Mouse (Mus musculus): Measurements from ENCODE around the gene Chrnd. TPM values are rescaled to one million over a fixed set of nuclear protein-coding genes. Genes with fewer than 3 reads are reported as not detected.

The Chrnd gene
- total RNA-seq (2014; rRNA removed; ENCODE audit: low replicate concordance) (0.31 TPM in 1 of 2 replicates, not detected in the other), polyA plus RNA-seq (2015; fragmentation: Nextera tagmentation; extraction: Ambion mirVana) (not detected in 2 replicates)

DNA sequence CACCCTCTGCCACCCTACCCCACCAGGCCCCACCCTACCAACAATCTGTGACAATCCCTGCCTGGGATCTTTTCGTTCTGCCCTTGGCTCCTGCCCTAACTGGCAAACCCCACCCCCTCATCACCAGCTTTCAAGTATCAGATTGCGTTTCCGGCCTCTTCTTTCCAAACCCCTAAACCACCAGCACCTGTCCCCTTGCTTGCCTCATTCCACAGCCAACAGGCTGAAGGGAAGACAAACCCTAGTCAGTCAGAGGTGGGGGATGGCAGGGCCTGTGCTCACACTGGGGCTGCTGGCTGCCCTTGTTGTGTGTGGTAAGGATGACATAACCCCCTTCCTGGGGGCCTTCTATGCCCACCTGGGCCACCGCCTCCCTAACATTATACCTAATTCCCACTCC lies at the start of gene Chrnd:
Gene Chrnd, plus strand, starts transcription at position 179 of the 400 bp plus-strand sequence.
- Histone ChIP-seq H3K4me1 (ENCODE audit: control insufficient read depth, insufficient read depth) (no peaks in the 10 kb centered on the region), H3K4me2 (ENCODE audit: low read depth, low read length) (no peak within 1 kb of the TSS), H3K27me3 (ENCODE audit: control insufficient read depth, insufficient read depth, low read length) (peaks cover 38% of the 10 kb centered on the region)

DNA sequence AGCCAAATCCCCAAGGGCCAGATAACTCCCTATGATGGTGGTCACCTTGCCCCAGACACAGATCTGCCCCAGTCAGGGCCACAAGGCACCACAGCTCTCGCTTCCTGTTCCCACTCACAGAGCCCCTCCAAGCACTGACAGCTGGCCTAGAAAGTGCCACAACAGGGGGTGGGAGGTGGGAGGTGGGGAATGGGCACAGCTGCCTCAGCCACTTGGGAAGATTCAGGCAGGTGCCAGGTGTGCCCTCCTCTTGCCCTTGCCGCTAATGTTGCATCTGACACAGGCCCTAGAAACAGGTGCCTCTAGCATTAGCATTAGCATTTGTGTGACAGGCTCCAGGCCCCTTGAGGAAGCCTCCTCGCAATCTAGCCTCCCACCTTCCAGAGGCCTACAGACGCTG lies 48.9 kb upstream of the Chrnd start:
- Histone ChIP-seq H3K4me1 (ENCODE audit: control insufficient read depth, insufficient read depth) (no peaks in the 10 kb centered on the region), H3K36me3 (replicated peaks; ENCODE audit: control insufficient read depth, insufficient read depth, low read length) (no peaks in the 10 kb centered on the region), H3K4me3 (ENCODE audit: low read depth, low read length) (no peak overlapping the region), H3K9me3 (replicated peaks; ENCODE audit: control insufficient read depth, low read length) (no peaks in the 10 kb centered on the region), H3K4me2 (ENCODE audit: low read depth, low read length) (no peak overlapping the region), H3K27ac (ENCODE audit: low read depth) (no peak overlapping the region), H3K9ac (replicated peaks; ENCODE audit: low read depth, low read length) (no peak overlapping the region), H3K27me3 (ENCODE audit: control insufficient read depth, insufficient read depth, low read length) (peaks cover 4% of the 10 kb centered on the region; the same call in 1 of the 2 replicates)
- no peak for TF ChIP-seq EP300 (IDR thresholded peaks at IDR 0.05; ENCODE audit: low read depth)
- TF ChIP-seq CTCF (IDR thresholded peaks at IDR 0.05; ENCODE audit: low read depth) = no peak
- ATAC-seq (ENCODE audit: insufficient read depth, low read depth) (no peak), DNase-seq (ENCODE audit: low spot score) (no peak)
- whole genome bisulfite sequencing = 82% methylated on average over 4 of the region's 4 CpGs

More for the DNA sequence above, at the start of gene Chrnd:
- no peaks in the 10 kb centered on the region for H3K36me3 ChIP-seq (replicated peaks; ENCODE audit: control insufficient read depth, insufficient read depth, low read length)
- no peak within 1 kb of the TSS for H3K4me3 ChIP-seq (ENCODE audit: low read depth, low read length)
- no peak for TF ChIP-seq CTCF (IDR thresholded peaks at IDR 0.05; ENCODE audit: low read depth)
- TF ChIP-seq EP300 (IDR thresholded peaks at IDR 0.05; ENCODE audit: low read depth) = no peak
- 32% methylated on average over 4 of the region's 4 CpGs for WGBS
- H3K27ac ChIP-seq (ENCODE audit: low read depth) = no peak within 1 kb of the TSS
- DNase-seq (ENCODE audit: low spot score) = no peak
- ATAC-seq (ENCODE audit: insufficient read depth, low read depth) = no peak
- no peaks in the 10 kb centered on the region for H3K9me3 ChIP-seq (replicated peaks; ENCODE audit: control insufficient read depth, low read length)
- no peak within 1 kb of the TSS for H3K9ac ChIP-seq (replicated peaks; ENCODE audit: low read depth, low read length)

DNA sequence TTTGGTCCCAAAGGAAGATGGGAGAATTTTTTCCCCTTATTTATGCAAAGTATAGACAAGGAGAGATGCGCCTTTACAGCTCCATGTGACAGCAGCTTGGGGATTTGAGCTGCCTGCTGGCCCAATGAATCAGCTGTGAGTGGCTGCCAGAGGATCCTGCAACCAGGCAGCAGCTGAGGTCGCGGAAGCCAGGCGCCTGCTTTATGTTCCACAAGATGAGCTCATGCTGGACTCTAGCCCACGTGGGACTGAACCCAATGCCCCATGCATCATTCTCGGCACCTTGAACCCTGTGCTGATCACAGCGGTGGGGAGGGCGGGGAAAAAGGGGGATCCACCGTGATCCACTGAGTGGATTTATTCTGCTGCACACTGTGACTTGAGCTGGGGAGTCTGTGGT lies 48.0 kb upstream of the Chrnd start:
- no peaks in the 10 kb centered on the region for H3K4me1 ChIP-seq (ENCODE audit: control insufficient read depth, insufficient read depth)
- ATAC-seq (ENCODE audit: insufficient read depth, low read depth) = no peak
- no peaks in the 10 kb centered on the region for H3K9me3 ChIP-seq (replicated peaks; ENCODE audit: control insufficient read depth, low read length)
- no peak overlapping the region for H3K4me2 ChIP-seq (ENCODE audit: low read depth, low read length)
- H3K27ac ChIP-seq (ENCODE audit: low read depth) = no peak overlapping the region
- peaks cover 5% of the 10 kb centered on the region; the same call in 1 of the 2 replicates for H3K27me3 ChIP-seq (ENCODE audit: control insufficient read depth, insufficient read depth, low read length)
- H3K36me3 ChIP-seq (replicated peaks; ENCODE audit: control insufficient read depth, insufficient read depth, low read length) = no peaks in the 10 kb centered on the region
- DNase-seq (ENCODE audit: low spot score) = no peak
- H3K4me3 ChIP-seq (ENCODE audit: low read depth, low read length) = no peak overlapping the region
- TF ChIP-seq CTCF (IDR thresholded peaks at IDR 0.05; ENCODE audit: low read depth) = no peak
- TF ChIP-seq EP300 (IDR thresholded peaks at IDR 0.05; ENCODE audit: low read depth) = no peak
- 65% methylated on average over 9 of the region's 9 CpGs for WGBS
- no peak overlapping the region for H3K9ac ChIP-seq (replicated peaks; ENCODE audit: low read depth, low read length)

DNA sequence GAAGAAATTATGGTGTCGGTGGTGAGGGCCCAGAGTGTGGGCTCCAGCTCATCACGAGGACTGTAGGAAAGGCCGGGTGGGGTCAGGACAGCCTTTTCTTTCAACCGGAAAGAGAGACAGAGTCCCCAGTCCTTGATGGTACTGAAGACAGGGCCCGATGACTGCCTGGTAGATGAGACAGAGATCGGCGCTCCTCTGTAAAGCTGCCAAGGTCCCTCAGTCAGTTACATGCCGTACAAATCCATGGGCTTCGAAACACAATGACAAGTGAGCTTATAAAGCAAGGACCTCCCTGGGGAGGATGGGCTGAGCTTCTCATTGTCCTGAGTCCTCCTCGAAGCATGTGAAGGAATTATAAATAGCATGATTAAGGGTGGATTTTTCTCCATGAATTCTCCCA lies 47.3 kb upstream of the Chrnd start:
- H3K27ac ChIP-seq (ENCODE audit: low read depth) = no peak overlapping the region
- H3K36me3 ChIP-seq (replicated peaks; ENCODE audit: control insufficient read depth, insufficient read depth, low read length) = no peaks in the 10 kb centered on the region
- DNase-seq (ENCODE audit: low spot score) = no peak
- no peaks in the 10 kb centered on the region for H3K4me1 ChIP-seq (ENCODE audit: control insufficient read depth, insufficient read depth)
- no peak overlapping the region for H3K4me3 ChIP-seq (ENCODE audit: low read depth, low read length)
- H3K27me3 ChIP-seq (ENCODE audit: control insufficient read depth, insufficient read depth, low read length) = peaks cover 8% of the 10 kb centered on the region; the same call in 1 of the 2 replicates
- ATAC-seq (ENCODE audit: insufficient read depth, low read depth) = no peak
- H3K9me3 ChIP-seq (replicated peaks; ENCODE audit: control insufficient read depth, low read length) = no peaks in the 10 kb centered on the region
- WGBS = 75% methylated on average over 10 of the region's 10 CpGs
- H3K9ac ChIP-seq (replicated peaks; ENCODE audit: low read depth, low read length) = no peak overlapping the region
- no peak overlapping the region for H3K4me2 ChIP-seq (ENCODE audit: low read depth, low read length)
- TF ChIP-seq EP300 (IDR thresholded peaks at IDR 0.05; ENCODE audit: low read depth) (no peak), CTCF (IDR thresholded peaks at IDR 0.05; ENCODE audit: low read depth) (no peak)

DNA sequence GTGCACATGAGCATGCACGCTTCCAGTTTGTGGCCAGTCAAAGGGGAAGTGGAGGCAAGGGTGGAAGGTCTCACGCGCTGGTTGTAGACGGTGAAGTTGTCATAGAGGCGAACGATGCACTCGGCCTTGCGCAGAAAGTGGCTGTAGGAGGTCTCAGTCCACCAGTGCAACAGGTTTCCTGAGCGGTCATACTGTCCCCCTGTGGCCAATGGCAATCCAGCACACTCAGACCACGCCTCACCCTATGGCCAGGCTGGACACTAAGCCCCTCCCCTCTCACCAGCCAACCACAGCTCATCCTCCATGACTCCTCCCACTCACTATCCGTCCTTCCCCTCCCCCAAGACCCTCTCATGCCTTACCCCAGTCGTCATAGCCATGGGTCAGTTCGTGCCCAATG lies 41.0 kb upstream of the Chrnd start:
- peaks cover 62% of the 10 kb centered on the region for H3K27me3 ChIP-seq (ENCODE audit: control insufficient read depth, insufficient read depth, low read length)
- no peak overlapping the region for H3K9ac ChIP-seq (replicated peaks; ENCODE audit: low read depth, low read length)
- H3K36me3 ChIP-seq (replicated peaks; ENCODE audit: control insufficient read depth, insufficient read depth, low read length) = no peaks in the 10 kb centered on the region
- H3K4me1 ChIP-seq (ENCODE audit: control insufficient read depth, insufficient read depth) = no peaks in the 10 kb centered on the region
- ATAC-seq (ENCODE audit: insufficient read depth, low read depth) = no peak
- H3K27ac ChIP-seq (ENCODE audit: low read depth) = no peak overlapping the region
- no peaks in the 10 kb centered on the region for H3K9me3 ChIP-seq (replicated peaks; ENCODE audit: control insufficient read depth, low read length)
- no peak overlapping the region for H3K4me2 ChIP-seq (ENCODE audit: low read depth, low read length)
- TF ChIP-seq EP300 (IDR thresholded peaks at IDR 0.05; ENCODE audit: low read depth) = no peak
- no peak for TF ChIP-seq CTCF (IDR thresholded peaks at IDR 0.05; ENCODE audit: low read depth)
- no peak for DNase-seq (ENCODE audit: low spot score)
- 37% methylated on average over 13 of the region's 13 CpGs for whole genome bisulfite sequencing
- H3K4me3 ChIP-seq (ENCODE audit: low read depth, low read length) = no peak overlapping the region

DNA sequence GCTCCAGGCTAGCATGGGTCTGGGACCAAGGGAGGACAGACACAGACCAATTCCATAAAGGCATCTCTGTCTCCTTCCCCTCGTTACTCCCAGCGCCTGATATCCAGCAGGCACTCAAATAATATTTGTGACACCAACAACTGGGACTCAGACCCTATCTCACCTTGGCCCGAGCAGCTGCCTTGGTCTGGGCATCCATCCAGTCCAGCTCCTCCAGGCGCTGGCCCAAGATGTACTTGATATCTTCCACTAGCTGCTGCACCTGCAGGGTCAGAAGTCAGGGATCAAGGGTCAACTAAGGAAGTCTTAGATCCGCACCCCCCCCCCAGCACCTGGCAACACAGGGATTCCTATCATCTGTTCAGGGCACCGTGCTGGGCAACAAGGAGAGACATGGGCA lies 39.1 kb upstream of the Chrnd start:
- TF ChIP-seq EP300 (IDR thresholded peaks at IDR 0.05; ENCODE audit: low read depth) (no peak), CTCF (IDR thresholded peaks at IDR 0.05; ENCODE audit: low read depth) (no peak)
- Histone ChIP-seq H3K4me2 (ENCODE audit: low read depth, low read length) (no peak overlapping the region), H3K9ac (replicated peaks; ENCODE audit: low read depth, low read length) (no peak overlapping the region), H3K27me3 (ENCODE audit: control insufficient read depth, insufficient read depth, low read length) (peaks cover 79% of the 10 kb centered on the region), H3K36me3 (replicated peaks; ENCODE audit: control insufficient read depth, insufficient read depth, low read length) (no peaks in the 10 kb centered on the region), H3K4me3 (ENCODE audit: low read depth, low read length) (no peak overlapping the region), H3K4me1 (ENCODE audit: control insufficient read depth, insufficient read depth) (no peaks in the 10 kb centered on the region), H3K9me3 (replicated peaks; ENCODE audit: control insufficient read depth, low read length) (no peaks in the 10 kb centered on the region), H3K27ac (ENCODE audit: low read depth) (no peak overlapping the region)
- 71% methylated on average over 6 of the region's 6 CpGs for WGBS
- DNase-seq (ENCODE audit: low spot score) (no peak), ATAC-seq (ENCODE audit: insufficient read depth, low read depth) (no peak)
